Mouse (Mus musculus): ENCODE data around the gene Skor1. TPM values are rescaled to one million over a fixed set of nuclear protein-coding genes. Genes with fewer than 3 reads are reported as not detected.

Gene Skor1
- polyA plus RNA-seq (2012; rRNA removed; ENCODE audit: low replicate concordance): not detected in 2 replicates

GRCm38 (mm10) chr9:63148410-63149371 is at the start of gene Skor1:
TSS of gene Skor1 (minus strand) at chr9:63148961.

Other genes starting within 250 kb of the Skor1 start
- gene Pias1, start 161.0 kb downstream of the Skor1 start, polyA plus RNA-seq (2012; rRNA removed; ENCODE audit: low replicate concordance): 4.7 and 6.1 TPM in 2 replicates
- gene Map2k5, start 228.9 kb upstream of the Skor1 start, polyA plus RNA-seq (2012; rRNA removed; ENCODE audit: low replicate concordance): 28.1 and 28.3 TPM in 2 replicates